Mouse (Mus musculus) thymus, adult 2 months (tissue): Measurements from ENCODE around the gene Setd2. TPM values are rescaled to one million over a fixed set of nuclear protein-coding genes. Genes with fewer than 3 reads are reported as not detected.
A peak's percentile ranks its signal among the peaks of the same experiment; 100 is the strongest.

Source experiments
- DNase-seq: peaks from one replicate; pipeline ENCODE4 v3.0.0; 2021
- H3K27ac ChIP-seq: fragments of 200-500 bp; 2 replicates; pipeline ENCODE4 v1.5.1; 2012; ENCODE audit warnings: low read length, control low read depth; ENCODE audit not compliant: control insufficient read depth, insufficient read depth
- H3K27me3 ChIP-seq: fragments of 200-500 bp; 2 replicates; pipeline ENCODE4 v1.6.1; 2012; ENCODE audit warnings: mild to moderate bottlenecking, low read length, moderate library complexity, mixed read lengths; ENCODE audit not compliant: control insufficient read depth, insufficient read depth
- H3K36me3 ChIP-seq: fragments of 200-500 bp; 2 replicates; pipeline ENCODE4 v1.6.1; 2012; ENCODE audit warnings: mild to moderate bottlenecking, low read length, moderate library complexity; ENCODE audit not compliant: control insufficient read depth, insufficient read depth
- H3K4me1 ChIP-seq: fragments of 200-500 bp; replicated peaks from 2 replicates; pipeline ENCODE4 v1.6.1; 2012; ENCODE audit warnings: low read length; ENCODE audit not compliant: control insufficient read depth, insufficient read depth
- H3K4me3 ChIP-seq: fragments of 200-500 bp; 2 replicates; pipeline ENCODE4 v1.5.1; 2012; ENCODE audit warnings: mild to moderate bottlenecking, low read length, control low read depth, moderate library complexity; ENCODE audit not compliant: control insufficient read depth, insufficient read depth
- CTCF ChIP-seq: fragments of 200-500 bp; IDR thresholded peaks from 2 replicates; pipeline ENCODE4 v1.5.1; 2012; ENCODE audit warnings: mild to moderate bottlenecking, control low read depth, low read length, moderate library complexity, borderline replicate concordance; ENCODE audit not compliant: control insufficient read depth, poor library complexity, insufficient read depth; ENCODE audit errors: extremely low read depth
- POLR2A ChIP-seq: fragments of 200-500 bp; IDR thresholded peaks from 2 replicates; pipeline ENCODE4 v1.6.1; 2012; ENCODE audit warnings: mild to moderate bottlenecking, low read length, control low read depth, moderate library complexity; ENCODE audit not compliant: control insufficient read depth, poor library complexity, insufficient read depth; ENCODE audit errors: extremely low read depth
- WGBS: fragments of 180-500 bp; shearing (Covaris S2); methylation state at CpG from one replicate; pipeline ENCODE4 v1.1.7; 2018; 5-methylcytosine and 5-hydroxymethylcytosine counted together
- polyA plus RNA-seq: library from polyadenylated mRNA; depleted of rRNA; stranded (reverse); fragments of >200 nt; gene quantifications from 2 replicates; pipeline ENCODE4 v1.2.3, GENCODE M21; 2012

Gene Setd2
- polyA plus RNA-seq, 1 experiment, result 85.6 TPM

DNA sequence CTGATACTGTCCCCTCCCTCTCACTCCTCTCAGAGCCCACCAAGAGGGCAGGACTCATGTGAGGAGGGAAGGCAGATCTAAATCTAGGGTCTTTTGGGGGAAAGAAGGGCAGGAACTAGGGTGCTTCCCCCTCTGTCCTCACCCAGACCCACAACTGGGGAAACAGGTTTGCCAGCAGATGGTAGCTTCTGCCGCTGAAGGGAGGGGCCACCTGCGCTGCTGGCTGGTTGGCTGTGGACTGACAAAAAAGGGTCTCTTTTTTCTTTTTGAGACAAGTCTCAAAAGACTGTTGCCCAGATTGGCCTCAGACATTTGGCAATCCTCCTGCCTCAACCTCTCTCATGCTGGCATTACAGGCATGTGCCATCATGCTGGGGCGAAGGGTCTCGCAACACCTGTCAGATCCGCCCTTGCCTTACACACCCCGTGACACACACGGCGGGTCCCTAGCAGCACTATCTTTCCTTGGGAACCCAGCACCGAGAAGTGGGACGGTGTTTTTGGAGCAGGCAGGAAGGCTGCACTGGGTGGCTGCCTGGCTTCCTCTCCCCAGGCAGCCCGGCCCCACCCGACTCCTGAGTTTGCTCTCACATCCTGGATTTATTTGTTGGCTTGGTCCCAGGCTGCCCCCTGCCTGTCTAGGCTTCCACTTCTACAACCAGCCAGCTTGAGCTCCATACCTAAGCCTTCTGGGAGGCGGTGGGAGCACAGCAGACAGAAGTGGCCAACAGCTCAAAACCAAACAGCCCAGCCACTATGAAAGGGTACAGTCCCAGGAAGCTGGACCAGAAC is 119.7 kb downstream of the Setd2 start:
- peak; percentile 72 for DNase-seq
- Histone ChIP-seq H3K4me1 (peaks cover 41% of the 10 kb centered on the region), H3K4me3 (peak overlapping the region; percentile 78), H3K36me3 (no peaks in the 10 kb centered on the region), H3K27ac (peak overlapping the region; percentile 80), H3K27me3 (no peaks in the 10 kb centered on the region)
- 4% methylated on average over 13 of the region's 13 CpGs for WGBS
- TF ChIP-seq POLR2A, result no peak

DNA sequence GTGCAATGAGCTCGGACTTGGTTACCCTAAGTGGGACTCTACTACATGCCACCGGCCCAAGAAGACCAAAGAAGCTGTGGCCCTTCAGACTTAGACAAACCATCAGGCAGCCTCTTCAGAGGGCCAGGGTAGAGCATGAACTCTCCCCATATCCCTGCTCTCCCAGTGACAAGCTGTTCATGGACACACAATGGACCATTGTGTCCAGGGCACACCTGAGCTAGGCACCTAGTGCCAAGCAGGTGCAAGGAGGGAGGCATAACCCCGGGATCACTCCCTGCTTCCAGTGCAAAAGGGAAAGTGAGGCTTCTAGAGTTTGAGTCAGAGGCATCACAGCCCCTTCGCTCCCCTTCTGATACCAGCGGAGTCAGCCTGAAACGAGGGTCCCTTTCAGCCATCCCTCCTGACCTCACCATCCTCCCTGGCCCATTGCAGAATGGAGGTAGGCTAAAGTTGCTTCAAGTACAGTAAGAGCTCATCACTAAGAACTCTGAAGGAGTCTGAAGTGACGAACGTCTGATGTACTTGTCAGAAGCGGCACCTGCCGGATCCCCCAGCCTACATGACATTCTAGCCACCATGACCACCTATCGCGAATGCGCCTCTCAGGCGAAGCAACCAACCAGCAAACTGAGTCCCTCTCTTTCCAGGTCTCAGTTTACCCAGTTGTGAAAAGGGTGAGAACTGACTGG is 120.7 kb downstream of the Setd2 start:
- 5% methylated on average over 14 of the region's 14 CpGs for WGBS
- TF ChIP-seq CTCF (no peak), POLR2A (no peak)
- peak; percentile 31 for DNase-seq

DNA sequence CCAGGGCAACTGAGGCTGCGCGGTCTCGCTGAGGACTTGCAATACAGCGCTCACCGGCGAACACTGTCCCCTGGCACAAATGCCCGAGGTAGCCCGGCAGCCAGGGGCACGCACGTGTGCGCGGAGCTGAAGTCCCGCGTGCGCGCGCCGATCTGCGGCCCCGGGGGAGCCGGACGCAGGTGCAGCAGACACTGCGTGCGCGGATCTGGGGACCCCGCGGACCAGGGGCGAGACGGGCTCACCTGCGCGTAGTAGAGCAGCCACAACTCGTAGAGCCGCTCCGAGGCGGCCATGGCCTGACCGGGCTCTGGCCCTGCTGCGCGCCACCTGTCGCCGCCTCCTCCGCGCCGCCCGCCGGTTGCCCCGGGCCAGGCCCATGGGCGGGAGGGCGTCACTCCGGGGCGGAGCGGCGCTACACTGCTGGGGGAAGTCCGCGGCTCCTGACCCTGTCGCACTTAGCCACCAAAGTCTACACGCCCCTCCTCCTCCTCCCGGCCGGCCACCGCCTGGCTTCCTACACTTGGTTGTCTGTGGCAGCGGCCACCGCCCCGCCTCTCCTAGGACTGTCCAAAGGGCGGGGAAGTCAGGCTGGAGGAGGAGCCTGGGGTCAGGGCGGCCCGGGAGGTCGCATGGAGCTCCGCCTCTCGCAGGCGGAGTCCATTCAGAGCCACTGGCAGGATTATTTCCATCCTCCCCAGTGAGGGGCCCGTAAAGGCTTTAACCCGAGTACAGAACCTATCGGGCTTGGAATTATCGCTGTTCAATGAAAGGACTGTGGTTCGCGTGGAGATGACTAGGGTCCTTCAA is 121.5 kb downstream of the Setd2 start, which contains the start of gene Nbeal2:
Gene Nbeal2 (minus strand): TSS at position 507 of the 807 bp plus-strand sequence.
- H3K27me3 ChIP-seq, result no peaks in the 10 kb centered on the region
- DNase-seq, result peak; percentile 84
- H3K36me3 ChIP-seq, result no peaks in the 10 kb centered on the region
- no peak within 1 kb of the TSS for H3K27ac ChIP-seq
- WGBS, result under 1% methylated on average over 75 of the region's 75 CpGs
- peaks cover 45% of the 10 kb centered on the region for H3K4me1 ChIP-seq
- peak within 1 kb of the TSS; percentile 78 for H3K4me3 ChIP-seq
- TF ChIP-seq POLR2A (no peak; the same call in 1 of the 2 replicates), CTCF (peak; percentile 34; the same call in 1 of the 2 replicates)

More for the DNA sequence above, 120.7 kb downstream of the Setd2 start:
- peaks cover 45% of the 10 kb centered on the region for H3K4me1 ChIP-seq
- H3K36me3 ChIP-seq, result no peaks in the 10 kb centered on the region
- H3K27me3 ChIP-seq, result no peaks in the 10 kb centered on the region
- peak overlapping the region; percentile 78 for H3K4me3 ChIP-seq
- peak overlapping the region; percentile 80; the same call in 1 of the 2 replicates for H3K27ac ChIP-seq

DNA sequence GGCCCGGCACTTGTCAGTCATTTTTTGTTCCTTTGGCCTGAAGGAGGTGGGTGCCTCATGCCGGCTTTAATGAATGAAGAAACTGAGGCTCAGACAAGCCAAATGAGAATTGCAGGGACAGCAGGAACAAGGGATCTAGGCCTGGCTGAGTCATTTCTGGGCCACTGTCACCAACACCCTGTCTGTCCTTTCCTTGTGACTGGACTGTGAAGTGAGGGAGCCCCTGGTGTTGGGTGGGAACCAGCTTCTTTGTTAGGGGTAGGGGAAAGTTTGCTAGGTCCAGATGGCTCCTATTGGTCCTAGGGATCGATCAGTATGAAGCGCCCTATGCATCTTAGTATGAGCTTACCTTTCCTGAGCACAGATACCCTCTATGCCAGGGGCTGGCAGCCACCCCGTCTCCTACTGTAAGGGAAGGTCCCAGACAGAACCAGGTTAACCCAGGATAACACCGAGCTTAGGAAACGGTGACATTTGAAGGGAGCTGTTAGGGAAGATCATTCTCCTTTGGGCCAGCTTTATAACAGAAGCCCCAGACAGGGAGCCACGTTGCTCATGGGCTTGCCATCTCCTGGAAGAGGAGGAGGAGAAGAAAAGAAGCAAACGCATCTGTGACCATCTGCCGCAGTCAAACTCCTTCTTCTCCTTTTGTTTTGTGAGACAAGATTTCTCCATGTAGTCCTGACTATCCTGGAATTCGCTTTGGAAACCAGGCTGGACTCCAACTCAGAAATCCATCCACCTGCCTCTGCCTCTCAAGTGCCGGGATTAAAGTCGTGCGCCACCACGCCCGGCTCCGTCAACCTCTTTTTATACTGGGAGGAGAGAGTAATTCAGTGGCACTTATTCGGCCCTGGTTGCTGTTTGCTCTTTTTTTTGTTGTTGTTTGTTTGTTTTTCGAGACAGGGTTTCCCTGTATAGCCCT is 122.6 kb downstream of the Setd2 start:
- Histone ChIP-seq H3K36me3 (no peaks in the 10 kb centered on the region), H3K27me3 (no peaks in the 10 kb centered on the region), H3K4me3 (no peak overlapping the region), H3K27ac (no peak overlapping the region), H3K4me1 (peaks cover 49% of the 10 kb centered on the region)
- 90% methylated on average over 19 of the region's 19 CpGs for WGBS
- TF ChIP-seq POLR2A (no peak), CTCF (no peak)
- DNase-seq, result no peak

DNA sequence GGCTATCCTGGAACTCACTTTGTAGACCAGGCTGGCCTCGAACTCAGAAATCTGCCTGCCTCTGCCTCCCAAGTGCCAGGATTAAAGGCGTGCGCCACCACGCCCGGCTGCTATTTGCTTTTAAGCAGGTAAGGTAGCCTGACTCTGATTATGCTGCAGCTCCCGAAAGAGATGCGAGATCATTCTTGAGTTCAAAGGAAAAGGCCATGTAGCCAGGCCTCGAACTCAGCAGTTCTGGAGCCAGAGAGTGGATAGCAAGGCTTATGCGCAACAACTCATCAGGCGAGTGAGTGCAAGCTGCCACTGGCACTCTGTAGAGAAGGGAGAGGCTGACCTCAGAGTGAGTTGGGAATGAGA is 123.2 kb downstream of the Setd2 start:
- 92% methylated on average over 10 of the region's 10 CpGs for WGBS

More for the DNA sequence above, 123.2 kb downstream of the Setd2 start:
- no peak for DNase-seq
- Histone ChIP-seq H3K4me1 (peaks cover 49% of the 10 kb centered on the region), H3K36me3 (no peaks in the 10 kb centered on the region), H3K27ac (peak overlapping the region; percentile 47), H3K27me3 (no peaks in the 10 kb centered on the region), H3K4me3 (no peak overlapping the region)
- TF ChIP-seq CTCF (no peak), POLR2A (no peak)
